Mouse (Mus musculus) brain, adult 2 months (tissue): ENCODE measurements around the gene Irf8.
A peak's percentile ranks its signal among the peaks of the same experiment; 100 is the strongest.

Source experiments
- DNase-seq: peaks from one replicate; pipeline ENCODE4 v3.0.0; 2011; ENCODE audit warnings: low read depth, low spot score

The Irf8 gene

DNA sequence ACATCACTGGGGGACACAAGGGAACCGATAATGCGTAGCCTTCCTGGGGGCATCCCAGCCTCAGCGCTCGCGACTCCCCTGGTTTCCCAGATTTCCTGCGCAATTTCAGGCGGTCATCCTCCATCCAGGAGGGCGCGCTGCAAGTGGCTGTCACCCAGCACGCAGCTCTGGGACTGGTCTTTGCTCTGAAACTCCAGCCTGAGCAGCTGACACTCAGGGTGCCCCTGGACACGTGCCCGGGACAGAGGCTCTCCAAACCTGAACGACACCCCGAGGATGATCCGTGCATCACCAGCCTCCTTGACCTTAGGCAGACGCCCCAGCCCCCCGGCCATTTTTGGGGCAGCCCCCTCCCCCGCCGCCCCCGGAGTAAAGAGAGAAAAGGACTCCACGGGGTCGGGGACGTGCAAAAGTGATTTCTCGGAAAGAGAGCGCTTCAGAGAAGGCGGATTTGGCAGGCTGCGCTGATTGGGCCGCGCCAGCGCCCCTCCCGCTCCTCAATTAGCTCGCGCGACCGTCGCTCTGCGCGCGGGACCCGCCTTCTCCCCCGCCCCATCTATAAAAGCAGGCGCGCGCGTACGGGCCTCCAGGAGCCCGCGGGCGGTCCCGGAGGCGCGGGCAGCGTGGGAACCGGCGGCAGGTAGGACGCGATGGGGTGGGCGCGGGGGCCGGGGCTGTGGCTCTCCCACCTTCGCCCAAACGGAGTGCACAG, at the start of gene Irf8:
Irf8 (plus strand) TSS at position 589 of the 712 bp plus-strand sequence.
- peak; percentile 81 for DNase-seq

DNA sequence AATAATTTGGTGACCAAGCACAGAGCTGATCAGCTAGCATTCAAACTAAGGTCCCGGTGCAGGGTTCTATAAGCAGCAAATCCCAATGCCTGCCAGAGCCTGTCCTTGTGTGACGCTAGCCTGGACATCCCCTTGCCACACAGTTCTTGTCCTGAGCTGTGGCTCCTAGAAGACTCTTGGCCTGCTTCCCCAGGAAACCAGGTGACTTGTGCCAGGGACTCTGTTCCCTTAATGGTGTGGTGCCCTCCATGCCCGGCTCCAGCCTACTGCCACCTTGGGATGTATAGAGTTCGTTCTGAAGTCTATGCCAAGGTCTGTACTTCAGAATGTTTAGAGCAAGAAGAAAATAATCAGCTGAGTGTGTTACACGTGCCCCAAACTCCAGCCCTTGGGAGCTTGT, 49.6 kb upstream of the Irf8 start:
- DNase-seq: no peak

DNA sequence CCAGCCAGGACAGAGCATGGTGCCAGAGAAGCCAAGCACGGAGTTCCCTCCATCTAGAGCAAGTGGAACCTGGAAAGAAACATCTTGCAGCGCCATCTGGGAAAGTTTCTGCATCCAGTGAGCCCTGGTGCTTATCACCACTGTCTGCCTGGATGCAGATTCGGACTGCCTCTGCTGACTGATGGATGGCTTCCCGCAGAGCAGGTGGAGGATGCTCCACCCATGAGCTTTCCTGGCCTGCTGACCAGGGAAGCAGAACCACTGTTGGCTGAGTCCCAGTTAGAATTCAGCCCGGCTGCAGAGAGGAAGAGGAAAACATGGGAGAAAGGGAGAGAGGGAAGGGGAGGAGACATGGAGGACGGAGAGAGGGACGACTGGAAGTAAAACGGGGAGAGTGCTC, 48.4 kb upstream of the Irf8 start:
- DNase-seq: no peak

DNA sequence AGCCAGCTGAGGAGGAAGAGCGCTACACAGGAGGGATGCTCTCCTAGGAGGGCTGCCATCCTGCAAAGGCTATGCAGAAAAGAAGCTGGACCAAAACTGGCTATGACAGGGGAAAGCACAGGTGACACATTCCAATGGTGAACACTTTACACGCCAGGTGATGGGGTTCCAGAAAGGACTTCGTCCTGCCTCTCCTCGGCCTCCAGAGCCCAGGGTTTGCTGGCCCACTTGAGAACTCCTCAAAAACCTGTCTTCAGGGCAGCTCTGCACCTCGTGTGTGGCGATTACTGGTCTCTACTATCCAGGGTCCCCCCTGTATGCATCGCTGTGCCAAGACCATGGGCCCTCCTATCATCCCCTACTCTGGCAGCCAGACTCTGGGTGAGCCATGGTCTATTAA, 47.6 kb upstream of the Irf8 start:
- DNase-seq: no peak

DNA sequence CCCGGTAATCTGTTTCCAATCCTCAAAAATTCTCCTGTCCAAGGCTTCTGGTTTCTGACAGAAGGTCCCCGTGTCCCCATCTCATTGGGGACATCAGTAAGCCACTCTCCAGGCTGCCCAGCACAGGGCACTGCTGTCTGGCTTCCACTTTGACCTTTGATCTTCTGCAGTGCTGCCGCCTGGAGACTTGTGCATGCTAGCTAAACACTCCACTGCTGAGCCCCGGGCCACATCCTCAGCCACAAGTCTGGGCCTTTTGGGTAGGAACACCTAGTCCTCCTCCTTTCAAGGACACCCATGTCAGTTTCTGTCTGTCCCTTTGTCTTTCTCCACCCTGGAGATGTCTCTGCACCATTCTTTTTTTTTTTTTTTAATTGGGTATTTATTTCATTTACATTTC, 43.2 kb upstream of the Irf8 start:
- no peak for DNase-seq

DNA sequence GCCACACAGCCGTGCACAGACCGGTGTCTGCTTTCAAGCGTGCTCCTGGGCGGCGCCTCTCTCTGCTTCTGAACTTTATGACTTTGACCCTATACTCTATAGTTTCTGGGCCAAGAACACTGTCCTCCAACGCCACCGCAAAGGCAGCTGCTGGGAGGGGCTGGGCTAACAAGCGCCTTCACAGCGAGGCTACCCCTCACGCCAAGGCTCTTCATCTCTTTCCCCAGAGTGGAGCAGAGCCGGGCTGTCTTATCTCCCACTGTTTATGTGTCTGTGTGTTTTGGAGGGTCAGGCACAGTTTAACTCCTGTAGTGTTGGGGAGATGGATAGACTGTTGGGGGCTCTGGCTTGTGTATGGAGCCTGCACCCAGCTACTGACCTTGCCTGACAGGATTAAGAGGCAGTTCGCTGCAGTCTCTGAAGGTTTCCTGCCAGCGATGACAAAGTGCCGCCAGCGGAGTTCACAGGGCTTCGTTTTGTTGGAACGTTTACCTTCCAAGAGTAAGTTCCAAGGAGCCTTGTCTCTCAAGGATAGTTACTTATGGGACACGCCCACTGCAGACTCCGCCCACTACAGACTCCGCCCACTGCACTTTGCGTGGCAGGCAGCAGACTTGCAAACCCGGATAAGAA, 42.2 kb upstream of the Irf8 start:
- no peak for DNase-seq

DNA sequence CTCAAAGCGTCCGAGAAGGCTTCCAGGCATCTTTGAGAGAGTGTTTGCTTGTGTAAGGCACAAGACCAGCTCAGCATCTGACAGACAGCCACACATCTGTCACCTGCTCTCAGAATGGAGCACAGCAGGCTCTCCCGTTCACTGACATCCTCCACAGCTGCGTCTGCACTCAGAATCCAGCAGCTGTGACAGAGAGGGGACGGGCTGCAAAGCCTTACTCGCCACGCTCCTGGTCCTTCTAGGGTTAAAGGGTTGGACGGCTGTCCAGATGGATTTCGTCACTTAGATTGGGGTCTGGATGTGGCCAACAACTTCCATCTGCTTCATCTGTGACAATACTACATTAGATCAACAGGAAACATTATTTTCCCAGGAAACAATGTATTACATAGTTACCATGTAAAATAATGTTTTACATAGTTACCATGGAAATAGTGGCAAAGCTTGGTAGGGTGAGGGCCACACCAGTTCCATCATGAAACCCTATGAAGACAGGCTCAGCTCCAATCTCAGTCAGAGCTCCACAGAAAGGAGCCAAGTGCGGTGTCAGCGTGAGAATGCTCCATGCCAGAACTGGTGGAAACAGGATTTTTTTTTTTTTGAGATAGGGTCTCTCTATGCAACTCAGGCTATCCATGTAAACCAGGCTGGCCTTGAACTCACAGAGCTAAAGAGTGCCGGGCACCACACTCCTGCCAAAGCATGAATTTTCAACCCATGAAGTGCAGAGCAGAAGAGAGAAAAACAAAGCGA, 39.6 kb upstream of the Irf8 start:
- DNase-seq: no peak

DNA sequence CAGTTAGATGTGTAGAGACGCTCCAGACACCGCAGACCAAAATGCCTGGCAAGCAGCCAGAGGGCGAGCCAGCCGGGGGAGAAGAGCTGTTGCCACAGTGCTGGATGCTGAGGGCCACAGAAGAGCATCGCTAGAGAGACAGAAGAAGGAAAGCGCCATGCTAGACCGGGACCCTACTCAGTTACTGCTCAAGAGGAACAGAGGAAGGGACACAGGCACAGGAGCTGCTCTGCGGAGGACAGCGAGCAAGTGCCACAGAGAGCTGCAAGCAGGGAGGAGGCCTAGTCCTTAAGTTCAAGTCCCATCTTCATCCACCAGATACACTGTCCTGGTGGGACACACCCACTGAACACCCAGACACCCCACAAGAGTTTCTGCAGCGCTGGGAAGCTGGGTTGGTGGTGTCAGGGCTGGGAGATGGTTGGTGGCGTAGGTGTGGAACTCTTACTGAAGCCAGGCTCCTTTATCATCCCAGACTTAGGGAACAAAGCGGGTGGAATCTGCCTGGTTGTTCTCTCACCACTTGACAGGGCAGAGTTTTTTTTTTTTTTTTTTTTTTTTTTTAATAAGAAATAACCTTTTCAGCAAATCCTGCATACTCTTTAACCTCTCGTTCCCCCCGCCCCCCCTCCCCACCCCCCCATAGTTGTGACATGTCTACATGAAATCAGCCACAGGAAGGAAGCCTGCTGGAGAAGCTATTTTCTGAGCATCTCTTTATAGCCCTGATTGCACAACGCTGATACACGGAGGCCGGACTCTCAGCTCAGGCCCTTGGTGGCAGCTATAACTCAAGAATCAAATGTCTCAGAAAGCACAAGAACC, 38.8 kb upstream of the Irf8 start:
- peak; percentile 48 for DNase-seq

DNA sequence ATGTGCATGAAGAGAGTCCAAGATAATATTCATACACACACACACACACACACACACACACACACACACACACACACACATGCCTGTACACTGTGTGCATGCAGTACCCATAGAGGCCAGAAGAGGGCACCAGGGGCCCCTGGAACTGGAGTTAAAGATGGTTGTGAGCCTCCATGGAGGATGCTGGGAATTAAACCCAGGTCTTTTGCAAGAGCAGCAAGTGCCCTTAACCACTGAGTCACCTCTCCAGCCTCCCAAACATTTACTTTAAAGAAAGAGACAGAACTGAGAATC, 38.2 kb upstream of the Irf8 start:
- no peak for DNase-seq

DNA sequence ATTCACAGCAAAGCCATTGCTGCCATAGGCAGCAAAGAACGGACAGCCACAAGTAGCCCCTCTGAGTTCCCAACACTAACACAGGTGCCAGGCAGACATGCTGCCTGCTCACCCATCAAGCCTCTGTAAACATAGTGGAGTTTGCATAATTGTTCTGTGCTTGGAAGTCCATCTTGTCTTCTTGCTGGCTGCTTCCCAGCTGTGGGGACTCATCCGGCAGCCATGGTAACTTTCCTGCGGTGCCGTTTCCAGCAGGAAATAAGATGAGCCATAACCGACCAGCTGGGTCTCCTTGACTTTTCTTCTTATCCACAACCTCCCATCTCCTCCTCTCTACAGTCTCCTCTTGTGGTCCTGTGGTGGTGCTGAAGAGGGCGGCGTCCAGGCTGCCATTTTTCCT, 37.7 kb upstream of the Irf8 start:
- DNase-seq: no peak

DNA sequence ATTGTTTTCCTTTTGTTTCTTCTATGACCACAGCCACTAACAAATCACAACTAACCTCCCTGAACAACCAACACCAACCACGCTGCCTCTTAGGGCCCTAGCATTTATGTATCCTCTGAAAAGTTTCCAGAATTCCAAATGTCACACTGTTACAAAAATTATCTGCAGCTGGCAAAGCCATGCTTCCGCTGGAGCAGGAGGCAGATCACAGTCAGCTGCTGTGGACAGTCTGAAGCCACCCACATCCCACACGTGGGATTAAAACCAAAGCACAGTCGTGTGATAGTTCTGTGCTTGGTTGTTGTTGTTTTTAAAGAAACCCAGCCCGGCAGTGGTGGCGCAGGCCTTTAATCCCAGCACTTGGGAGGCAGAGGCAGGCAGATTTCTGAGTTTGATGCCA, 37.1 kb upstream of the Irf8 start:
- peak; percentile 56 for DNase-seq

DNA sequence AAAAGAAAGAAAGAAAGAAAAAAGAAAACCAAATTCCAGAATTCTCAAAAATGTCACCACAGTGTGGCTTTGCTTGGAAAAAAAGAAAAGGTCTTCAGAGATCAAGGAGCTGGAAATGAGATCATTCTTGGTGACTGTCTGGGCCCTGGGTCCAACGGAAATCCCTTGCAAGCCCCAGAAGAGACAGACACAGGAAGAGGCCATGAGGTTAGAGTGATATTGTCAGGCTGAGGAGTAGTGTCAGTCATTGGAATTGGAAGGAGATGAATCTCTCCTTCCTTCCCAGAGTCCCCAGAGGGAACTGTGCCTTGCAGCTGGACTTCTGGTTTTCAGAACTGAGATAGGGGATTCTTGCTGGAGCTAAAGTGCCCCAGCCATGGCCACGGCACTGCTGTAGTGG, 36.6 kb upstream of the Irf8 start:
- DNase-seq: no peak

DNA sequence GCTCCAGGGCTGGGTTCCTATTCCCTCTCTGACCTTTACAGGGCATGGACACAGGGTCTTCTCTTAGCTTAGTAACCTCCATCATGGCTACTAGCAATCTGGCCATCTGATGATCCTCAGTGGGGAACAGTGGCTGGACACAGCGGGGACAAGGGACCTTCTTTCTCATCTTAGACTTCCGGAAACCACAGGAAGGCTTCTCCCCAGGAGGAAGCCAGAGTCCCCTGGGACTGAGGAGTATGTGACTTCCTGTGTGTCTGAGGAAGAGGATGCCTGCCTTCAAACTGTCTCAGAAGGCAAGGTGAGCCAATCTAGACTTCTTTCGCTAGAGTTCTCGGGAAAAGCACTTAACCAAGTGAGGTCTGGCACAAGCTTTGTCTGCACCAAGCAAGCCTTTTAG, 36.1 kb upstream of the Irf8 start:
- no peak for DNase-seq

DNA sequence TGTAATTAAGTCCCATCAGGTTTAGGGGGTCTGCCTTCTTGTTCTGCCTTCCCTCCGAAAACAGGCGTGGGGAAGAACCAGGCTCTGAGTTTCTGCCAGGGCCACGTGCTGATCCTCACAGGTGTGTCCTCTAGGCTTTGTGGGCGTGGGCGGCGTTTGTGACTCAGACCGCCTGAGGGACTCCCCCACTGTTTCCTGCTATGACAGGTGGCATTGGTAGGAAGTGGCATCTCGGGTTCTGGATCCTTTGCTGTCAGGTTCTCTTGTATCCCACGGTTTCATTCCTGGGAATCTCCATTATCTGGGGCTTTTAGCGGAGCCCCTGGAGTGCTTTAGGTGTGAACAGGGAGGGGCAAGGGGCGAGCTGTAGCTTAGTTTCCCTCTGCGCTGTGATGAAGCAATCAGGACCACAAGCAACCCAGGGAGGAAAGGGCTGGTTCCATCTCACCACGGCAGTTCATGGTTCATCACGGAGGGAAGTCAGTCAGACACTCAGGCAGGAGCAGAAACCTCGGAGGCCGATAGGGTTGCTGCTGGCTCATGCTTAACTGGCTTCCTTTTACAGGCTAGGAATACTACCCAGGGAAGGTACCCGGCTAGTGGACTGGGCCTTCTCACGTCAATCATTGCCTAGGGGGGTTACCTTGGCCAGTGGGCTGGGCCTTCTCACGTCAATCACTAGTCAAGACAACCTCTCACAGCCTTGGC, 34.2 kb upstream of the Irf8 start:
- peak; percentile 61 for DNase-seq

DNA sequence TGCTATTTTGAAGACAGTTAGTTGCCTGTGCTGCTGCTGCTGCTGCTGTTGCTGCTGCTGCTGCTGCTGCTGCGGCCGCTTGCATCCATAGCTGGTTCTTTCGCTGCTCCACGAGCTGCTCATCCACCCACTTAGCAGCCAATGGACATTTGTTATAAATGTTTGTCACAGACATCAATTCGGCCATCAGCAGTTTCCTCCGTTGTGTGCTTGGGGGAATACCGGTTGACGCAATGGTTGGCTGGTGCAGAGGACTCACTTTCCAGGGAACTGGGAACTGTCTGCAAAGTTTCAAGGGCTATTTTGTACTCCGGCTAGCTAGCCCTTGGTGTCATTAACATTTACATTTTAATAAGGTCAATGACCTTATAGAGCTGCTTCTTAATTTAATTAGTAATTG, 32.0 kb upstream of the Irf8 start:
- DNase-seq: no peak

DNA sequence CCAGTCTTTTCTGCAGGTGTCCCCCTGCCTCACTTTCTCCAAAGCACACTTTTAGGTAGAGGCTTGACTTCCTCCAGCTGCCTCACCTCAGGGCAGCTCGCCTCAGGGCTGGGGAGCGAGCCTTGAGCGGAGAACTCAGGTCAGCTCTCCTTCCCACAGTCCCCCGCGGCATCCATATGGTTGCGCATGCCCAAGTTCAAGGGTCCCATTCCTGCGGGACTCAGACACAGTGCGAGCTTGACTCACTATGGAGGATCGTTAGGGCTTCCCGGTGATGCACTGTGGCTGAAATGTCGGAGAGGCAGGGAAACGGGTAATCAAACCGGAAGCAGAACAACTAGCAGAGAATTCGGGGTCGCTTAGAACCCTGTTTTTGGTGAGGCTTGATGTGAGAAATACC, 31.0 kb upstream of the Irf8 start:
- DNase-seq: no peak

DNA sequence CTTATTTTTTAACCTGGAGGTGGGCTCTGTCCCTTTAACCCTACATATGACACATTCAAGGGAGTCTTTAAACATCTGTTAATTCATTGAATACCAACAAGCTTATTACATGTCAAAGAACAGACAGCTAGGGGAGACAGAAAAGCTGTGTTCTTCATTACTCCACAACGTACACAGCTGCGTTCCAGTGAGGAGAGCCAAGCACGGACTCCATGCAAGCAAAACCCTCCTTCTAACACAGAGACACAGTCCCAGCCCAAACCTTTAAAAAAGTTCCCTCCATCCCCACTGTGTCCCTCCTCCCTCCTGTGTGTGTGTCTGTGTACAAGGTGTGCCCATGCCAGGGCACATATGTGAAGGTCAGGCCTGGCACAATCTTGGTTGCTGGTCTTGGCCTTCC, 30.0 kb upstream of the Irf8 start:
- no peak for DNase-seq

DNA sequence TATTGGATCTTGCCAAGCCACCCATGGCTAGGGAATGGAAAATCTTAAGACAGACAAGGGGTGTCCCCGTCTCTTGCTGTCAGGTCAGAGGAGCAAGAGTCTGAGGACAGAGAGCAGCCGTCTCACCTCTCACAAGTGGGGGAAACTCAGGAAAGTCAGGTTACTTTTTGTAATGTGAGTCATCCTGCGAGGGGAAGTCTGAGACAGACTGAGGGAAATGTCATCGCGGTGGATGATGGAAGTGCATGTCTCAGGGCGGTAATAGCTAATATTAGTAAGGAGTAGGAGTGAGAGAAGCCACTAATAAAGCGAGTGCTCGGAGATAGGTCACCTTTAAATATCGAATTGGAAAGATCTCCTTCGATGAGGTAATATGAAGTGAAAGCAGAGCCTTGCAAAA, 27.0 kb upstream of the Irf8 start:
- peak; percentile 45 for DNase-seq

DNA sequence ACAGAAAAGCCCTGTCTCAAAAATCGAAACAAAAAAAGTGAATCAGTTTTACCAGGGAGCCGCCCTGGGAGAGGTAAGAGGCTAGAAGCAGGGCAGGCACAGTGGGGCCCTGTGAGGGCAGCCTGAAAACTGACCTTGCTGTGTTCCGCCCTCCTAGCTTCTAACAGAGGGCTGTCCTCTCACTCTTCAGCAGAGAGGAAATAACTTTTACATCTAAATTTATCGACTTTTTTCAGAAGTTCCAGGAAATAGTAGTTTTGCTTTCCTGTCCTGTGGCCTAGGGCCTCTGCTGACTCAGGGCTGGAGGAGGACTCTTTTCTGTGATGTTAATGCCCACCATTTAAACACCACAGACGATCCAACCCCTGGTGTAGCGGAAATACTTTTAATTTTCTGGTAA, 21.0 kb upstream of the Irf8 start:
- no peak for DNase-seq

DNA sequence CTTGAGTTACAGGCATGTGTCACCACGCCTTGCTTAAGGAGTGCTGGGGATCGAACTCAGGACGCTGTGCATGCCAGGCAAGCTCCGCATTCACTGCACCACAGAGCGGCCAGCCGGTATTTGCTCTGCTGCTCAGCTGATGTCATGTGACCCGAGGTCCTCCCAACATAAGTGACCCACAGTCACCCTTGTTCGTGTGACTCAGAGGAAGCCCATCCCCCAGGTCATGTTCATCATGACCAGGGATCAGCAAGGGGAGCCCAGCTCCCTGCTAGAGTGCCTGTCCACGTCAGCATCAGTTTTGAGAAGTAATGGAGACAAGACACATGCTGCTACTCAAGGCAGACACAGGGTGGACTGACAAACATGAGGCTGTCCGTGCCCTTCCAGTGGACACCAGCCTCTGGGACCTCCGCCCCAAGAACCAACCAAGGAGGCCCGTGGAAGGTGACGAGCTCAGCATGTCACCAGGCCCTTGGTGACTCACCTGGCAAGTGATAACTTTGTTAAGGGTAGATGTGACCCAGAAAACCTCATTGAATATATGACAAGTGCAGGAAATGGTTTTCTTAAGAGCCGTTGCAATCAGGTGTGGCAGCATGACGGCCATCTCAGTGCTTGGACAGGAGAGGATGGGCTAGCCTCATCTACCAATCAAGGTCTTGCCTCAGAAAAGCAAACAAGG, 20.0 kb upstream of the Irf8 start:
- DNase-seq: no peak

DNA sequence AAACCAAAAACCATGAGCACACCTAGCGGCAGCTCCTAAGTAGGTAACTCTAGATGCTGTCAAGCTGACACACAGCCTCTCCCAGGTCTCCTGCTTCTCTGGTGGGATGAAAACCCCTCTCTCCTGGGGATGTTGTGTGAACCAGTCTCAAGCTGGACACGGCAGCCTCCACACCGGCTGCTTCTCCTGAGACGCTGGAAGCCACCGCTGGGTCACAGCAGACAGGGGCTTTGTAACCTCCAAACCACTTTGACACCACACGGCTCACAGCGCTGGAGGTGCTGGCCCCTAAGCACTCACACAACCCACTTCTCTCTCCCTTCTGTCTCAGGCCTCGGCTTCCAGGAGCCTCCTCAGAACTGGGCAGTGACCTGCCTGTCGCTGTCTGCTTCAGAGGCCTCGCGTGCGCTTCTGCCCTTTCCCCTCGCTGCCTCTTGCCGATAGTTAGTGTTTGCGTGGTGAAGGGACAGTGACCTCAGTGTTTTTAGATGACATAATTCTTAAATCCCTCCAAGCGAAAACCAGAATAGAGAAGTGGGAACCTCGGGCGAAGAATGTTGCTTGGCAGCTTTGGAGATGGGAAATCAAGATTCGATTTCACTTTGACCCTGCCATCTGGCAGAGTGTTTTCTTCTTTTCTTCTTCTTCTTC, 16.4 kb upstream of the Irf8 start:
- no peak for DNase-seq
